Mouse (Mus musculus) skeletal muscle tissue, adult 2 months (tissue): Measurements from ENCODE around the gene Mup19.
"Not testable (repeated sequence)": the region's sequence is repeated elsewhere in the genome, so short reads cannot be mapped to it uniquely, and the experiment has no call there.

Experiments used
- DNase-seq: peaks from one replicate; pipeline ENCODE4 v3.0.0-alpha.2; 2012; ENCODE audit warnings: low read depth, low spot score

Gene Mup19

DNA sequence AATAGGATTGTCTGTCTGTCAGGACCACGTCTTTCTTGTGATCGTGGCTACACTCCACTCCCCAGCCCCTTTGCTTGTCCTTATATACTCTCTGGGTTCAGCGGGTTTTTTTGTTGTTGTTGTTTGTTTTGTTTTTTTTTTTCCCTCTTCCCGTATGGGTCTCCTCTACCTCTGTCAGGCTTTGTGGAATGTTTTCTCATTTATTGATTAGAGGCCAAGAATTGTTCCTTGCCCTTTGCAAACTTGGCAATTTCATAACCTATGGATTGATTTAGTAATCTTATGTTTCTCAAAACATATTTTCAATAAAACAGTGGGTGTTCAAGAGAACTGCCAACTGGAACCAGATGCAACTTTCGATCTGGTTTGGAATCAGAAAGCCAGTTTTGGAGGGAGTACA is at the start of gene Mup19:
Mup19 (minus strand) TSS at position 101 of the 400 bp plus-strand sequence.
- not testable (repeated sequence) for DNase-seq

GRCm38 (mm10) chr4:61829211-61829610 is 47.1 kb upstream of the Mup19 start:
- DNase-seq = no peak

DNA sequence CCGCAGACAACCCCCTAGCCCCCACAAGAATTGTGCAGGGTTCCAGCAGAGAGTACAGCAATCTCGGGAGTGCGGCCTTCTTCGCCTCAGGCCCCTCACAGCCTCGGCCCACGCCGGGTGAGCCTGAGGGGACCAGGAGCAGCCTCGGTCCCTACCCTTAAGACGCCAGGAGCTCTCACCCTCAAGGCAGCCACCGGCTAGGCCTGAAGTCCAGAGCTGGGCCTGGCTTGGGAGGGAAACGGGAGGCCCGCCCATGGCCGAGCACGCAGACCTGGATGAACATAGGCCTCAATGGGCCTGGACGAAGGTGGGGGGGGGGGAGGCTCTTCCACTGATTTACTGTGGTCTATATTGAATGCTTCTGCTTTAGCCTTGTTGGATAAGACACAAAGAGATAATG is 41.1 kb upstream of the Mup19 start:
- no peak for DNase-seq

- DNase-seq = not testable (repeated sequence)
Measured at GRCm38 (mm10) chr4:61822541-61822940, 40.5 kb upstream of the Mup19 start.

DNA sequence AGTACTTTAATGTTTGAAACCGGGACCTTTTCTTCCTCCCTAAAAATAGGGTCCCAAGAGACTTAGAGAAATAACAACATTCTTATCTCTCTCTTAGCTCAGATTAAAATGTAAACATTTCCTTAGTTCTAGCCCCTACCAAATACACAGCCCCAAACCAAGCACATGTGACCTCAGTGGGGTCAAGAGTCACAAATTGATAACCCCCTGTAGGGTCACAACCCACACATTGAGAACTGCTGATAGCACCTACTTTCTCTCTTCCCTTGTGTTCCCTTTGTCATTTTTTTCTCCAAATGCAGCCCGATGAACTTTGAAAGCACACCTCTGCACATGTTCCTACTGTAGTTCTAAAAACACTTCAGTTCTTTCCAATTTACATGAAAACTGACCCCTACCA is 33.5 kb upstream of the Mup19 start:
- DNase-seq = no peak

- DNase-seq = no peak
Measured at GRCm38 (mm10) chr4:61813435-61813834, 31.4 kb upstream of the Mup19 start.

DNA sequence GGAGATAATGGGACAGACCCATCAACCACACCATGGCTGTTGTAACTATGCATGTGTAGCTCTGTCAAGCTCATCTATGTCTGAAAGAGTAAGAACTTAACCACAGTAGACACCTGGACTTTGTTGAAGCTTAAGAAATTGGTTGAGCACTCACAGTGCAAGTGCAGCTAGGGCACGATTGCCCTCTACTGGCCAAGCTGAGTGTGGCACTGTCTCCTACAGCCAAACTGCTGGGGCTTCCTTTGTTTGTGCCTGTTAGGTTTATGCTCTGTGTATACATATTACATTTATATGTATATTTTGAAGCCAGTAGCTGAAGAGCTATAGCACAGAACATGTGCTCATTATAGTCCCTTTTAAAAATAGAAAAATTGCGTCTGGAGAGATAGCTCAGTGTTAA is 29.1 kb upstream of the Mup19 start:
- DNase-seq = not testable (repeated sequence)

DNA sequence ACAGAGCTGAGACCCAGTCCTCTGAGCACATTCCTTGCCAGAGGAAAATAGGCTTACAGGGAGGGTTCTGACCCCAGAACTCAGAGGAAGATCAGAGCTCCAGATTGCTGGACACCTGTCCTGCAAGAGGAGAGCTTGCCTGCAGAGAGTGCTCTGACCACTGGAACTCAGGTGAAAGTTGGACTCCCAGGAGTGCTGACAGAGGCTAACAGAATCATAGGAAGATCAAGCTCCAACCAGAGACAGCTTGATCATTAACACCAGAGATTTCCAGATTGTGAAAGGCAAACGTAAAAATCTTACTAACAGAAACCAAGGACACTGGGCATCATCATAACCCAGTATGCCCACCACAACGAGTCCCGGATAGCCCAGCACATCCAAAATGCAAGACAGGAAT is 26.9 kb upstream of the Mup19 start:
- DNase-seq = not testable (repeated sequence)

GRCm38 (mm10) chr4:61789699-61790098 is 7.6 kb upstream of the Mup19 start:
- DNase-seq = not testable (repeated sequence)

- not testable (repeated sequence) for DNase-seq
Measured at GRCm38 (mm10) chr4:61784231-61784630, 2.2 kb upstream of the Mup19 start.
